Mouse (Mus musculus) heart, embryonic 12.5 days (tissue): ENCODE results near the gene Isg15. TPM values are rescaled to one million over a fixed set of nuclear protein-coding genes. Genes with fewer than 3 reads are reported as not detected.

Source experiments
- ATAC-seq: fragments of 200-750 bp; cut with Nextera tagmentation; 2 replicates; pipeline ENCODE4 v1.8.0; 2017; ENCODE audit warnings: moderate TSS enrichment, moderate library complexity; ENCODE audit not compliant: insufficient number of reproducible peaks, low FRiP score
- H3K27ac ChIP-seq: fragments of 300-500 bp; sonication (generic); 2 replicates; pipeline ENCODE4 v1.5.1; 2016; ENCODE audit warnings: mild to moderate bottlenecking, moderate library complexity; ENCODE audit not compliant: poor library complexity, severe bottlenecking
- H3K27me3 ChIP-seq: fragments of 300-500 bp; sonication (generic); replicated peaks from 2 replicates; pipeline ENCODE4 v1.6.1; 2016; ENCODE audit warnings: mild to moderate bottlenecking, moderate library complexity
- H3K36me3 ChIP-seq: fragments of 300-500 bp; sonication (generic); 2 replicates; pipeline ENCODE4 v1.6.1; 2016; ENCODE audit warnings: mild to moderate bottlenecking, moderate library complexity
- H3K4me1 ChIP-seq: fragments of 300-500 bp; sonication (generic); replicated peaks from 2 replicates; pipeline ENCODE4 v1.6.1; 2016; ENCODE audit warnings: mild to moderate bottlenecking
- H3K4me2 ChIP-seq: fragments of 300-500 bp; sonication (generic); 2 replicates; pipeline ENCODE4 v1.6.1; 2016; ENCODE audit warnings: mild to moderate bottlenecking, moderate library complexity
- H3K4me3 ChIP-seq: fragments of 300-500 bp; sonication (generic); 2 replicates; pipeline ENCODE4 v1.5.1; 2016; ENCODE audit warnings: mild to moderate bottlenecking
- H3K9ac ChIP-seq: fragments of 300-500 bp; sonication (generic); 2 replicates; pipeline ENCODE4 v1.6.1; 2016; ENCODE audit warnings: mild to moderate bottlenecking, moderate library complexity
- H3K9me3 ChIP-seq: fragments of 300-500 bp; sonication (generic); replicated peaks from 2 replicates; pipeline ENCODE4 v1.6.1; 2016; ENCODE audit warnings: mild to moderate bottlenecking, moderate library complexity
- WGBS: fragments of 180-500 bp; shearing (Covaris S2); methylation state at CpG from one replicate; pipeline ENCODE4 v1.1.7; 2016; 5-methylcytosine and 5-hydroxymethylcytosine counted together
- polyA plus RNA-seq: library from polyadenylated mRNA; unstranded; fragments of >200 nt; fragmentation: Nextera tagmentation; extraction: Ambion mirVana; gene quantifications from 2 replicates; pipeline ENCODE4 v1.2.1, GENCODE M21; 2016

Gene Isg15
- polyA plus RNA-seq = 1.8 and 2.8 TPM in 2 replicates

DNA sequence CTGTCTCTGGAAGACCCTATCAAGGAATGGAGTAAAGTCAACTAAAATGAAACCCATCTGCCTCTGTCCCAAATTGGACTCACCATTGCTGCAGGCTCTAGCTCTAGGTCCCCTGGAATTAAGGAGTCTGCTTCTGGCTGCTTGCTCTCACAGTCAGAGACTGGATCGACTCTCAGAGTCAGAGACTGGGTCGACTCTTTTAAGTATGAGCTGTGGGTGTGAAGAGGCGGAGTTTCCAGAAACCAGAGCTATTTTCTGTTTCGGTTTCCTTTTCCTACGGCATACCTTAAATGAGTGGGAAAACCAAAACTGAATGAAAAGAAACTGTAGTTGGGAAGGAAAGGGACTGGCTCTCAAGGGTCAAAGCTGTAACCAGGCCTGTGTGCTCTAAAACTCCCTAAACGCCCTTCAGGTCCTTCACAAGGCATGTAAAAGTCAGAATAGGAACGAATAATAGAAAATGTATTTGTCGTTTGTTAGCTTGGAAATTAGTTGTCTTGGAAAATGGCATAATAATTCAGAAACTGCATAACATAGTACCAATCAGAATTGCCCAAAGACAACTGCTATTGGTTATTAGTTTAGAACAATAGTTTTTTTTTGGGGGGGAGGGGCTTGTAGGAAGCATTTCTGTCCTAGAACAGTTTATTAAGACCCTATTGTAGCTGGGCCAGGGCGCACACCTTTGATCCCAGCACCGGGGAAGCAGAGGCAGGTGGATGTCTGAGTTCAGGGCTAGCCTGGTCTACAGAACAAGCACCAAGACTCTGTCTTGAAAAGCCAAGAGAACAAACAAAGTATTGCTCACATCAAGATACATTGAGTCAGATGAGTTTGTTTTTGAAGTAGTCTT lies at the start of gene Isg15:
Isg15 (minus strand) TSS at position 196 of the 853 bp plus-strand sequence.
- no peak for ATAC-seq
- H3K27me3 ChIP-seq = peaks cover 4% of the 10 kb centered on the region; the same call in 1 of the 2 replicates
- H3K9me3 ChIP-seq = no peaks in the 10 kb centered on the region
- H3K4me1 ChIP-seq = peaks cover 31% of the 10 kb centered on the region
- H3K36me3 ChIP-seq = no peaks in the 10 kb centered on the region
- WGBS = 53% methylated on average over 10 of the region's 10 CpGs
- peak within 1 kb of the TSS; percentile 6; the same call in 1 of the 2 replicates for H3K4me3 ChIP-seq
- no peak within 1 kb of the TSS for H3K27ac ChIP-seq
- no peak within 1 kb of the TSS for H3K9ac ChIP-seq
- peak within 1 kb of the TSS; percentile 41 for H3K4me2 ChIP-seq

DNA sequence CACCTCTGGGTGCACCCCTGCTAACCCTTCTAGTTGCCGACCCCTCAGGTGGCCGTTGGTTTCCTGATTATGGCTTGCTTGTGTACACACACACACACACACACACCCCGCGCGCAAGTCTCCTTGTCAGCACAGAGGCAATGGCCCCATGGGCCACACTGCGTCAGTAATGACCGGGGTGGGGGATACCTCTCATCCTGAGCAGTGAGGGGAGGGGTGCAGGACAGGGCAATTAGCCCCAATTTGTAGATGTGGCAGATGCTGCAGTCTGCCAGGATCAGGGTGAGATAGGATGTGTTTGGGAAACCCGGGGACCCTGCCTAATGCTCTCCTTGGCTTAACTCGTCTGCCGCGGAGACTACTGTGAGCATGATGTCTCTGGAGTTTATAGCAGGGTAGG lies 48.9 kb upstream of the Isg15 start:
- H3K27me3 ChIP-seq = peaks cover 35% of the 10 kb centered on the region
- no peak overlapping the region for H3K27ac ChIP-seq
- H3K4me3 ChIP-seq = no peak overlapping the region
- ATAC-seq = no peak
- H3K4me1 ChIP-seq = peaks cover 24% of the 10 kb centered on the region
- H3K36me3 ChIP-seq = peaks cover 51% of the 10 kb centered on the region
- H3K9ac ChIP-seq = no peak overlapping the region
- no peaks in the 10 kb centered on the region for H3K9me3 ChIP-seq
- 54% methylated on average over 11 of the region's 11 CpGs for WGBS
- H3K4me2 ChIP-seq = no peak overlapping the region

DNA sequence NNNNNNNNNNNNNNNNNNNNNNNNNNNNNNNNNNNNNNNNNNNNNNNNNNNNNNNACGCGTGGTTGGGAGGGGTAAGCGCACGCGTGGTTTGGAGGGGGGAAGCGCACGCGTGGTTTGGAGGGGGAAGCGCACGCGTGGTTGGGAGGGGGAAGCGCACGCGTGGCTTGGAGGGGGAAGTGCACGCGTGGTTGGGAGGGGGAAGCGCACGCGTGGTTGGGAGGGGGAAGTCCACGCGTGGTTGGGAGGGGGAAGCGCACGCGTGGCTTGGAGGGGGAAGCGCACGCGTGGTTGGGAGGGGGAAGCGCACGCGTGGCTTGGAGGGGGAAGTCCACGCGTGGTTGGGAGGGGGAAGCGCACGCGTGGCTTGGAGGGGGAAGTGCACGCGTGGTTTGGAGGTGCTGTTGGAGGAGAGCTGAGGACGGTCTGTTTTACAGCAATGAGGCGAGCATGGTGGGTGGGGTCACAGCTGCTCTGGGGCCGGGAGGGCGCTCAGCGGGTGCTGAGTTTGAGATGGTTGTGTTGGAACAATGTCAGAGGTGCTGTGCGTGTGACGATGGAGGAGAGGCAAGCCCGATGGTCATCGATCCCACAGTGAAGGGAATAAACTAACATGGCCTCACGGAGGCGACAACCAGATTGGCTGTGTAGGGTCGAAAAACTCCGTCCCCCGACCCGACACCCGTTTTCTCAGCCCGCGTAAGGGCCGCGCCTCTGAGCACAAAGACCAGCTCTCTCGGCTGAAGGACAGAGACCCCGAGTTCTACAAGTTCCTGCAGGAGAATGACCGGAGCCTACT lies 36.2 kb upstream of the Isg15 start:
- H3K4me1 ChIP-seq = peaks cover 15% of the 10 kb centered on the region
- H3K9ac ChIP-seq = peak overlapping the region; percentile 80; the same call in 1 of the 2 replicates
- H3K27ac ChIP-seq = no peak overlapping the region
- no peaks in the 10 kb centered on the region for H3K9me3 ChIP-seq
- H3K27me3 ChIP-seq = no peaks in the 10 kb centered on the region
- peak overlapping the region; percentile 89 for H3K4me3 ChIP-seq
- 28% methylated on average over 58 of the region's 60 CpGs for WGBS
- peaks cover 57% of the 10 kb centered on the region for H3K36me3 ChIP-seq
- peak overlapping the region; percentile 96 for H3K4me2 ChIP-seq
- ATAC-seq = no peak

DNA sequence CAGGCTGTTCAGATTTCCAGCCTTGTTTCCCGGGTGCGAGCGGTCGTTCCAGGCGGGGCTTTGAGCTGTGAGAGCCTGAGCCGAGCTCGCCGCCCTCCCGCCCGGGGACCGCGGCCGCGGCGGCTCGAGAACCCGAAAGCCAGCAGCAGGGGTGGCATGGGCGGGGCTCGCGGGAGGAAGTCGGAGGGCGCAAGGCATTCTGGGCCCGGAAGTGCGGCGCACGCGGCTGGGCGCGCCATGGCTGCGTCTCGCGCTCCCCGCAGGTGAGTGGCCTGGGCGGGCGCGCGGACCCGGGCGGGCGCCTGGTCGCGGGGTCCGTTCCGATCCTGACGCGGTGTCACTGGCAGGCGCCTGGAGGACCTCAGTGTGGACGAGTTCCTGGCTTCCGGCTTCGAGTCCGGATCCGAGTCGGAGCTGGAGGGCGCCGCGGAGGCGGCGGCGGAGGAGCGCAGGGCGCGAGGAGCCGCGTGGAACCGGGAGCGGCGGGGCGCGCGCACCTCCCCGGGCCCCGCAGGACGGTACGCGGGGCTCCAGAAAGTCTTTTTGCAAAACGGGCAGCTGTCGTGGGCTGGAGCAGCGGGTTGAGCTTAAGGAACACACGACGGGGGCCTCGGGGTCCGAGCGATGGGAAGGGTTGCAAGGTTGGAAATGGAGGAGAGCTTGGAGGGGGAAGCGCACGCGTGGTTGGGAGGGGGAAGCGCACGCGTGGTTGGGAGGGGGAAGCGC lies 35.4 kb upstream of the Isg15 start, which contains the start of gene Noc2l:
Noc2l (plus strand) TSS at position 203 of the 726 bp plus-strand sequence.
- Histone ChIP-seq H3K9ac (peak within 1 kb of the TSS; percentile 88), H3K27me3 (no peaks in the 10 kb centered on the region), H3K9me3 (no peaks in the 10 kb centered on the region), H3K27ac (peak within 1 kb of the TSS; percentile 75), H3K36me3 (peaks cover 57% of the 10 kb centered on the region), H3K4me3 (peak within 1 kb of the TSS; percentile 89), H3K4me1 (peaks cover 15% of the 10 kb centered on the region), H3K4me2 (peak within 1 kb of the TSS; percentile 96)
- ATAC-seq = peak; percentile 90
- WGBS = under 1% methylated on average over 90 of the region's 90 CpGs

DNA sequence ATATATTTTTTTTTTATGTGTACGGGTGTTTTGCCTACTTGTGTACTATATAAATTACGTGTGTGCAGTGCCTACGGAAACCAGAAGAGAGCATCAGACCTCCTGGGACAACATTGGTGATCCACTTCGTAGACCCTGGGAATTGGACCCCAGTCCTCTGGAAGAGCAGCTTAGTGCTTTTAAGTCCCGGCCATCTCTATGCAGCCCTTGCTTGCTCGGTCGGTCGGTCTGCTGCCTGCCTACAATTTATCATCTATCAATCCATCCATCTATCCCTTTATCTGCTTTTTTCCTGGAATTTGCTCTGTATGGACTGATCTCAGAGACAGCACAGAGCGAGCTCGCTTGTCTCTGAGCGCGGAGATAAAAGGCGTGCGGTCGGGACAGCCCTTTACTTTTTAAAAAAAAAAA lies 34.7 kb upstream of the Isg15 start:
- H3K27me3 ChIP-seq = no peaks in the 10 kb centered on the region
- peaks cover 57% of the 10 kb centered on the region for H3K36me3 ChIP-seq
- peak overlapping the region; percentile 80; the same call in 1 of the 2 replicates for H3K9ac ChIP-seq
- peak; percentile 29 for ATAC-seq
- peak overlapping the region; percentile 96 for H3K4me2 ChIP-seq
- peak overlapping the region; percentile 89 for H3K4me3 ChIP-seq
- WGBS = 1% methylated on average over 15 of the region's 15 CpGs
- no peaks in the 10 kb centered on the region for H3K9me3 ChIP-seq
- H3K4me1 ChIP-seq = peaks cover 15% of the 10 kb centered on the region
- peak overlapping the region; percentile 75; the same call in 1 of the 2 replicates for H3K27ac ChIP-seq

DNA sequence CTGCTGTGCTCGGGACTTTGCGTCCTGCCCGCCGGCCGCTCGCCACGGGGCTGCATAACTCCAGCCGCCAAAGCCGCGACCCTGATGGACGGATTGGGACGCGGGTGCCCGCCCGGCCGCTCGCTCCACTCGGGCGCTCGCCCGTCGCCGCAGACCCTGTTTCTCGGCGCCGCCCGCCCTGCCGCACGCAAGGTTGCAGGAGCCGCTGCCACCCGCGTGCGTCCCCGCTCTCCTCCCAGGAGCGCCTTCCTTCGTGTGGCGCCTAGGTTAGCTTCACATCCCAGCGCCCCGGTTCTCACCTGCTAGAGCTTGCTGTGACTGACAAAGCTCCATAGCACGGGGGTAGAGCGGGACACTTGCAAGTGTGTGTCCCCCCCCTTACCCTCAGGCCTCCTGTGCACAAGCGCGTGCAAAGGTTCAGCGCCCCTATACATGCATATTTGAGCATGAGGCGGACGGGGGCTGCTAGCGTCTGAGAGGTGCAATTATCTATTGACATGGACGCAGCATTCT lies 34.1 kb upstream of the Isg15 start, which contains the start of gene Plekhn1:
Plekhn1 (minus strand) TSS at position 157 of the 513 bp plus-strand sequence.
- peak within 1 kb of the TSS; percentile 75 for H3K27ac ChIP-seq
- peak within 1 kb of the TSS; percentile 96 for H3K4me2 ChIP-seq
- peaks cover 57% of the 10 kb centered on the region for H3K36me3 ChIP-seq
- peaks cover 15% of the 10 kb centered on the region for H3K4me1 ChIP-seq
- no peaks in the 10 kb centered on the region; the same call in 1 of the 2 replicates for H3K27me3 ChIP-seq
- ATAC-seq = peak; percentile 48
- no peaks in the 10 kb centered on the region for H3K9me3 ChIP-seq
- H3K9ac ChIP-seq = peak within 1 kb of the TSS; percentile 88
- WGBS = under 1% methylated on average over 29 of the region's 48 CpGs
- H3K4me3 ChIP-seq = peak within 1 kb of the TSS; percentile 89

DNA sequence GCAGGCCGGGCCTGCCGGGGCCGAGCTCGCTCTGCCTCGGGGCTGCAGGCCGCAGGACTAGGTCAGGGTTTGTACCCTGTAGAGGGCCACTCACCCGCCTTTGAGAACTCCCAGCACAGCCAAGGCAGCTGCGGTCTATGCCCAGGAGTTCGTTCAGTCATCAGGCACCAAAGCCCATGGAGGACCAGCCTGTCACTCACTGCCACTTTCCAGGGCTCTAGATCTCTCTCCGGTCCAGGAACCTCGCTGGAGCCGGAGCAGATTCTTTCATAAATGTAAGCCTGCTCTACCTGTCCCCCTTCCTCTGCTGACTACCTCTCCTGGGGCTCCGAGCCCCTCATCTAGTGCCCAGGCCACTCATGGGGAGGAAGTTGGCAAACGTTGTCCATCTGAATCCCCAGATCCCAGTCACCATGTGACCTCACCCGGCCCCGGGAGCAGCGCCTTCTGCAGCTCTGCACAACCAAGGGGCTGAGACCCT lies 33.4 kb upstream of the Isg15 start:
- ATAC-seq = 0 out of 2 replicates have a peak, but pooled peaks have one; percentile 4
- no peaks in the 10 kb centered on the region for H3K9me3 ChIP-seq
- H3K4me3 ChIP-seq = peak overlapping the region; percentile 66
- no peaks in the 10 kb centered on the region; the same call in 1 of the 2 replicates for H3K27me3 ChIP-seq
- peak overlapping the region; percentile 96 for H3K4me2 ChIP-seq
- H3K27ac ChIP-seq = peak overlapping the region; percentile 68; the same call in 1 of the 2 replicates
- H3K4me1 ChIP-seq = peaks cover 15% of the 10 kb centered on the region
- H3K36me3 ChIP-seq = peaks cover 57% of the 10 kb centered on the region
- WGBS = 5% methylated on average over 17 of the region's 17 CpGs
- H3K9ac ChIP-seq = peak overlapping the region; percentile 88

DNA sequence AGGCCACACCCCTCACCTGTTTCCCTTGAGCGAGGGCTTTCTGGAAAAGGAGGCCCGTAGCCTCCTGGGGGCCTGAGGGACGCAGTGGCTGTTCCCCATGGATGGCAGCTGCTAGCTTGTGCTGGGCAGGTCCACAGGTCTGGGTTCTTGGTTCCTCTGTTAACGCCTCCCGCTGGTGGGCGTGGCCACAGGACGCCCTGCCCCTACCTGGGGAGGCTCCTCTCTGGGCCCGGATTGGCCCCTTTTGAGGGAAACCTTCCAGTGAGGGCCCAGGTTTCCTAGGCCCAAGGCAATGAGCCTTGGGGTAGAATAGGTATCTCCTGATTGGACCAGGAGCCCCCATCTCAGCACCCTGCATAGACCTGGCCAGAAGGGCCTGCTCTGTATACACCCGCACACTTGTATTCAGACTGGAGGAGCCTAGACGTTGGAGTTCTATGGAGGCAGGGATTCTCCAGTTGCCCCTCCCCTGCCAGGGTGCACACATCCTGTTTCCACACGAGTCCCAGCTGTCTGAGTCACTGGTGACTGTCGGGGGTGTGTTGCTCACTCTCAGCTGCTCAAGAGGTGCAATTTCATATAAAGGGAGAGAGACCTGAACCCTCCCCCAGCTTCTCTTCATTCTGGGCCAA lies 27.9 kb upstream of the Isg15 start:
- H3K4me2 ChIP-seq = peak overlapping the region; percentile 56
- H3K36me3 ChIP-seq = peaks cover 46% of the 10 kb centered on the region
- no peak overlapping the region for H3K27ac ChIP-seq
- 19% methylated on average over 12 of the region's 12 CpGs for WGBS
- peak; percentile 52 for ATAC-seq
- no peaks in the 10 kb centered on the region for H3K9me3 ChIP-seq
- H3K9ac ChIP-seq = 0 out of 2 replicates have a peak overlapping the region, but pooled peaks have one; percentile 42
- no peaks in the 10 kb centered on the region; the same call in 1 of the 2 replicates for H3K27me3 ChIP-seq
- H3K4me1 ChIP-seq = peaks cover 18% of the 10 kb centered on the region
- 0 out of 2 replicates have a peak overlapping the region, but pooled peaks have one; percentile 9 for H3K4me3 ChIP-seq

DNA sequence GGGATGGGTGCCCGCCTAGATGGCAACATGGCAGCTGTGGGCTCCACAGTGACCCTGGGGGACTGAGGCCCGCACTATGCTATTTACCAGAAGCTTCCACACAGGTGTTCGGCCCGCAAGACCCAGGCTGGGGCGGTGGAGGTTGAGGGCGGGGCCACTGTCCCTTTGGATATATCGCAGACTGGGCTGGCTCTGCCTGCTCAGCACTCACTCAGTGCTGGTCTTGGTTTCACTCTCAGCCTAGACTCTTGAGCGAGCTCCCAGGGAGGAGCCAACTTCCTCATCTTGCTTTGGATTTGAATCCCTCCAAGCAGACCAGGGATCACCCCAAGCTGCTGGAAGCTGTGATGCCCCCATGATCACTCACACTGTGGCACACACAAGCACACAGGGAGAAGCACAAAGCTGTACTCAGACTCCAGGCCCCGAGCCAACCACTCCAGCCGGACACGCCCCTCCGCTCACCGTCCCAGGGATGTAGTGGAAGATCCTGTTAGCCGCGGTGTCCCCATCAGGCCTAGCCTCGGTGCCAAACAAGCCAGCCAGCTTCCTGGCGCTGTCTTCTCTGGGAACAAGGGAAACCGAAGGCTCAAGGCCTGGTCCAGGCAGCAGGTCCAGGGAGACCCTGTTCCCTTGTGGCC lies 27.3 kb upstream of the Isg15 start:
- ATAC-seq = peak; percentile 27
- 0 out of 2 replicates have a peak overlapping the region, but pooled peaks have one; percentile 9 for H3K4me3 ChIP-seq
- 42% methylated on average over 18 of the region's 18 CpGs for WGBS
- H3K27me3 ChIP-seq = no peaks in the 10 kb centered on the region; the same call in 1 of the 2 replicates
- H3K9ac ChIP-seq = 0 out of 2 replicates have a peak overlapping the region, but pooled peaks have one; percentile 42
- H3K27ac ChIP-seq = no peak overlapping the region
- H3K4me1 ChIP-seq = peaks cover 15% of the 10 kb centered on the region
- H3K36me3 ChIP-seq = peaks cover 41% of the 10 kb centered on the region
- peak overlapping the region; percentile 56 for H3K4me2 ChIP-seq
- no peaks in the 10 kb centered on the region for H3K9me3 ChIP-seq
